Mouse (Mus musculus): ENCODE measurements around the gene Cdca5.

Cdca5 gene

DNA sequence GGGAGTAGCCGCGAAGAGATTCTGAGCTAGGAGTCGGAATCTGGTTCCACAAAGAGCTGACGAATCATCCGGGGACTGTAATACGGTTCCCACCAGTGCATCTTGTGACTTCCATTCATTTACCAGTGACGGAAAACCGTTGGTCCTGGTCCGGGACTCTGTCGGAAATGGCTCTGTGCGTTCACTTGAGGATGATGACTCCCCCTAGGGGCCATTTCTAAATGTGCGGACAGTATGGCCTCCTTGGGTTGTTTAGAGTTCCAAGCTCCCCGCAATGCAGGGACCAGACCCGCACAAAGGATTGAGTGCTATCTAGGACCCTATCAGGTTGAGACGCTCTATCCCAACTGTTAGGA is 56.6 kb downstream of the Cdca5 start, which contains the start of gene Arl2:
TSS of gene Arl2 (minus strand) at position 155 of the 356 bp plus-strand sequence.
- peak; percentile 64 for DNase-seq (ENCODE audit: low spot score)
